Mouse (Mus musculus): ENCODE results near the gene Syde2. TPM values are rescaled to one million over a fixed set of nuclear protein-coding genes. Genes with fewer than 3 reads are reported as not detected.

Syde2 gene
- polyA plus RNA-seq, 1 experiment from 2014 or later = 0.68 TPM

- Histone ChIP-seq H3K27me3 (ENCODE audit: control insufficient read depth, insufficient read depth, low read depth, low read length) (peaks cover 16% of the 10 kb centered on the region), H3K4me3 (ENCODE audit: low read depth, low read length) (no peak overlapping the region), H3K36me3 (ENCODE audit: control insufficient read depth, insufficient read depth, low read length) (no peaks in the 10 kb centered on the region), H3K4me2 (ENCODE audit: low read length) (no peak overlapping the region), H3K9ac (ENCODE audit: low read depth, low read length) (no peak overlapping the region), H3K27ac (ENCODE audit: low read length) (no peak overlapping the region), H3K9me3 (replicated peaks; ENCODE audit: control insufficient read depth, low read length, poor library complexity, severe bottlenecking) (no peaks in the 10 kb centered on the region), H3K4me1 (ENCODE audit: control insufficient read depth, insufficient read depth, low read length) (peaks cover 14% of the 10 kb centered on the region)
- ATAC-seq = no peak
- 55% methylated on average over 6 of the region's 6 CpGs for WGBS
Observed at GRCm38 (mm10) chr3:145986317-145987001, 1.2 kb upstream of the Syde2 start.

DNA sequence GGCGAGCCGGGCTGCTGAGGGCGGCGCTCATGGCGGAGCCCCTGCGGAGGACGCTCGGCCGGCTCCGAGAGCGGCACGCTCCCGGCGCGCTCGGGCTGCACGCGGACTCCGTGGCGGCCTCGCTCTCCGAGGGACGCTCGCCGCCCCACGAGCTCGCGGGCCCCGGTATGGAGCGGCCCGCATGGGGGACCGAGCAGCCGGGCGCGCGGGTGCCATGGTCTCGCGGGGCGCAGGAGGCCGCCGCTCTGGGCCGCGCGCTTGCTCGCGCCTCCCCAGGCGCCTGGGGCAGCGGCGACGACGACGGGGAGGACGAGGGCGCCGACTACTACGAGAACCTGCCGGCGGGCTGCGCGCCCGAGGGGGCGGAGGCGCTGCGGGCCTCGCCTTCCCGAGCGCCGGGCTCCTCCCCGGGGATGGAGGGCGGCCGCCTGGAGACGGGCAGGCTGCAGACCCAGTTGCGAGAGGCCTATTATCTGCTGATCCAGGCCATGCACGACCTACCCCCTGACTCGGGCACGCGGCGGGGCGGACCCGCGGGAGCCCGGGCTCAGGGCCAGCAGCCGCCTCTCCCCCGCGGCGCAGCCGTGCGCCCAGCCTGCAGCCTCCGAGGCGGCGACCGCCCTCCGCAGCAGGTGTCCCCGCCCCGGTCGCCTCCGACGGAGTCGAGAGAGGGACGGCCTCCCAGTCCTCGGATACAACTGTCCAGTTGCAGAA is 457 bp downstream of the Syde2 start:
- peaks cover 16% of the 10 kb centered on the region for H3K27me3 ChIP-seq (ENCODE audit: control insufficient read depth, insufficient read depth, low read depth, low read length)
- H3K36me3 ChIP-seq (ENCODE audit: control insufficient read depth, insufficient read depth, low read length) = no peaks in the 10 kb centered on the region
- peak; percentile 82 for ATAC-seq
- peak overlapping the region; percentile 76 for H3K4me2 ChIP-seq (ENCODE audit: low read length)
- H3K9ac ChIP-seq (ENCODE audit: low read depth, low read length) = peak overlapping the region; percentile 71
- H3K4me3 ChIP-seq (ENCODE audit: low read depth, low read length) = peak overlapping the region; percentile 77
- WGBS = under 1% methylated on average over 56 of the region's 101 CpGs
- no peaks in the 10 kb centered on the region for H3K9me3 ChIP-seq (replicated peaks; ENCODE audit: control insufficient read depth, low read length, poor library complexity, severe bottlenecking)
- H3K27ac ChIP-seq (ENCODE audit: low read length) = no peak overlapping the region
- peaks cover 14% of the 10 kb centered on the region for H3K4me1 ChIP-seq (ENCODE audit: control insufficient read depth, insufficient read depth, low read length)

DNA sequence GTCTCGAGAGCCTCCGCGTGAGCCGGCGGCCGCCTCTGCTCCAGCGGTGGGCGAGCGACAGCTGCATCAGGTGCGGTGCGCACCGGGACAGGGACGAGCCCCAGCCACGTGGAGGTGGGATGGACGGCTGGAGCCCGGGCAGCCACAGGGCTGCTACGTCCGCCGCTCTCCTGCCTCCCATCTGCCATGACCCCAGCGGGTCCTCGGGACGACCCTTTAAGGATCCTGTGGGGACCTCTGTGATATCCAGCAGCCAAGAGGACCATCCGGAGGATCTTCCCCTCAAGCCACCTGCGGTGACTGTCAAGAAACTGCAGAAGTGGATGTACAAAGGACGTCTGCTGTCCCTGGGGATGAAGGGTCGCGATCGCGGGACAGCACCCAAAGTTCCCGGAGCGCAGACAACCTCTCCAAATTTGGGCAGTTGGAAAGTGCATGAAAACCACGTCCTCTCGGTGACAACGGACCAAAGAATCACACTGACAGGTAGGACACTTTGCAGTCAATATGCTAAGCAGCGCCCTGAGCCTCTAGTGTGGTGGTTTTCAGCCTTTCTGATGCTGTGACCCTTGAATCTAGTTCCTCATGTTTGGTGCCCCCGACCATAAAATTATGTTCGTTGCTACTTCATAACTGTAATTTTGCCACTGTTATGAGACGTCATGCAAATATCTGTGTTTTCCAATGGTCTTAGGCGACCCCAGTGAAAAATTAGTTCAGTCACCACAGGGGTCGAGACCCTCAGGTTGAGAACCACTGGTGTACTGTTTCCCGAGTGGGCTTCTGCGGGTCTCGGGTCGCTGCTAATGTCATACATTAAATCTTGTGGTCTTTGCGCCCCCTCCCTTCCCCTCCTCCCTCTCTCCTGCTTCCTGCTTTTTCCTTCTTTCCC is 1.3 kb downstream of the Syde2 start:
- Histone ChIP-seq H3K4me3 (ENCODE audit: low read depth, low read length) (peak overlapping the region; percentile 77), H3K9me3 (replicated peaks; ENCODE audit: control insufficient read depth, low read length, poor library complexity, severe bottlenecking) (no peaks in the 10 kb centered on the region), H3K4me2 (ENCODE audit: low read length) (peak overlapping the region; percentile 76), H3K27me3 (ENCODE audit: control insufficient read depth, insufficient read depth, low read depth, low read length) (peaks cover 16% of the 10 kb centered on the region), H3K36me3 (ENCODE audit: control insufficient read depth, insufficient read depth, low read length) (no peaks in the 10 kb centered on the region), H3K27ac (ENCODE audit: low read length) (no peak overlapping the region), H3K4me1 (ENCODE audit: control insufficient read depth, insufficient read depth, low read length) (peaks cover 14% of the 10 kb centered on the region), H3K9ac (ENCODE audit: low read depth, low read length) (peak overlapping the region; percentile 71)
- WGBS = 1% methylated on average over 45 of the region's 45 CpGs
- no peak for ATAC-seq

DNA sequence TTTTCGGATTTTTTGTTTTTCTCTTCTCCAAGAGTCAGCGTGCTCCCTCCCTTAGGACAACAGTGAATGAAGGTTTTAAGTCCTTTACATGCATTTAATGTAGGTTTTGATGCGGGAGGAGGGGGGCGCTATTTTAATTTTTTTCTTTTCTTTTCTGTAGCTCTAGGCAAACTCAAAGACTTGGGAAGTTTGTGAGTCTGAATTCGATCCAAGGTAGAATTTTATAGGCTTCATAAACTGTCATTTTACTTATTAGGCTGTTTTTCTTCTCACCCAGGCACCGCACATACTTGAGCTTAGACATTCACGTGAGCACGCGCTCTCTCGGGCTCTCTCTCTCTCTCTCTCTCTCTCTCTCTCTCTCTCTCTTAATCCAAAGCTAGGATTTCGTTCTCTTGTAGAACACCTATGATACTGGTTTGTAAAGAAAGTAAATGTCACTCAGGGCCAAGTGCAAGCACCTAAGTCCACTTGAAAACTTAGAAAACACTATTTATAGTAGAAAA is 2.0 kb downstream of the Syde2 start:
- Histone ChIP-seq H3K27ac (ENCODE audit: low read length) (no peak overlapping the region), H3K27me3 (ENCODE audit: control insufficient read depth, insufficient read depth, low read depth, low read length) (peaks cover 12% of the 10 kb centered on the region), H3K9me3 (replicated peaks; ENCODE audit: control insufficient read depth, low read length, poor library complexity, severe bottlenecking) (no peaks in the 10 kb centered on the region), H3K4me3 (ENCODE audit: low read depth, low read length) (peak overlapping the region; percentile 77), H3K36me3 (ENCODE audit: control insufficient read depth, insufficient read depth, low read length) (no peaks in the 10 kb centered on the region), H3K4me1 (ENCODE audit: control insufficient read depth, insufficient read depth, low read length) (peaks cover 14% of the 10 kb centered on the region), H3K9ac (ENCODE audit: low read depth, low read length) (peak overlapping the region; percentile 5; the same call in 1 of the 2 replicates), H3K4me2 (ENCODE audit: low read length) (peak overlapping the region; percentile 76)
- 3% methylated on average over 11 of the region's 11 CpGs for WGBS
- ATAC-seq = no peak

GRCm38 (mm10) chr3:145991130-145991529 is 3.5 kb downstream of the Syde2 start:
- Histone ChIP-seq H3K9ac (ENCODE audit: low read depth, low read length) (no peak overlapping the region), H3K4me1 (ENCODE audit: control insufficient read depth, insufficient read depth, low read length) (peaks cover 14% of the 10 kb centered on the region), H3K36me3 (ENCODE audit: control insufficient read depth, insufficient read depth, low read length) (no peaks in the 10 kb centered on the region), H3K4me2 (ENCODE audit: low read length) (no peak overlapping the region), H3K9me3 (replicated peaks; ENCODE audit: control insufficient read depth, low read length, poor library complexity, severe bottlenecking) (no peaks in the 10 kb centered on the region), H3K27ac (ENCODE audit: low read length) (no peak overlapping the region), H3K4me3 (ENCODE audit: low read depth, low read length) (no peak overlapping the region), H3K27me3 (ENCODE audit: control insufficient read depth, insufficient read depth, low read depth, low read length) (peaks cover 10% of the 10 kb centered on the region)
- no peak for ATAC-seq
- WGBS = 90% methylated on average over 13 of the region's 13 CpGs

DNA sequence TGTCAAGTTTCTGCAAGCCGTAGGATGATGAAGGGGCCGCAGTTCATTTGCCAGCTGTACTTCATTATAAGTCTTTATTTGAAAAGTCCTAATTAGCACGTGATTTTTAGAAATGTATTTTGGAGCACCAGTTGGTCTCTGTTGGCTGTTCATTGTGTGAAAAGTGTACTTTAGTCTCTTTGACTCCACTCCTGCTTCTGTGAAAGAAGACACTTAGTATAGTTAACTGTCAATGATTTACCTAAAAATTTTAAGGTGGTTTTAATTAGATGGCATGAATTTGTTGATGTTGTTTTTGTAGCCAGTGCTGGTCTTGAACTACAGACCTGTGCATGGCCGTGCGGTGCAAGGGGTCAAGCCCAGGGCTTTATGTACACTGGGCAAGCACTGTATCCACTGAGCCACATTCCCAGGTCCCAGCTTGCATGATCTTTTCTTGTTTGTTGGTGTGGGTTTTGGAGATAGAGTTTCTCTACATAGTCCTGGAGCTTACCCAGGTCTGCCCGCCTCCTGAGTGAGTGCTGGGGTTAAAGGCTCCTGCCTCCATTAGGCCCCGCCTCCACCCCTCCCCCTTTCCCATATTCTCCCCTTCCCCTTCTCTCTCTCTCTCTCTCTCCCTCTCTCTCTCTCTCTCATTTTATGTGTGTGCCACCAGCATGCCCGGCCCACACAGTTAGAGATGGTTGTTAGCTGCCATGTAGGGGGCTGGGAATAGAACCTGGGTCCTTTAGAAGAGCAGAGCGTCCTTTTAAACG is 4.5 kb downstream of the Syde2 start:
- peaks cover 4% of the 10 kb centered on the region; the same call in 1 of the 2 replicates for H3K27me3 ChIP-seq (ENCODE audit: control insufficient read depth, insufficient read depth, low read depth, low read length)
- no peak overlapping the region for H3K4me2 ChIP-seq (ENCODE audit: low read length)
- no peak overlapping the region for H3K9ac ChIP-seq (ENCODE audit: low read depth, low read length)
- no peaks in the 10 kb centered on the region for H3K36me3 ChIP-seq (ENCODE audit: control insufficient read depth, insufficient read depth, low read length)
- no peak for ATAC-seq
- peaks cover 10% of the 10 kb centered on the region for H3K4me1 ChIP-seq (ENCODE audit: control insufficient read depth, insufficient read depth, low read length)
- WGBS = 80% methylated on average over 10 of the region's 10 CpGs
- no peak overlapping the region for H3K27ac ChIP-seq (ENCODE audit: low read length)
- H3K9me3 ChIP-seq (replicated peaks; ENCODE audit: control insufficient read depth, low read length, poor library complexity, severe bottlenecking) = no peaks in the 10 kb centered on the region
- no peak overlapping the region for H3K4me3 ChIP-seq (ENCODE audit: low read depth, low read length)

GRCm38 (mm10) chr3:145992796-145993195 is 5.1 kb downstream of the Syde2 start:
- no peak overlapping the region for H3K9ac ChIP-seq (ENCODE audit: low read depth, low read length)
- H3K9me3 ChIP-seq (replicated peaks; ENCODE audit: control insufficient read depth, low read length, poor library complexity, severe bottlenecking) = no peaks in the 10 kb centered on the region
- peaks cover 10% of the 10 kb centered on the region for H3K4me1 ChIP-seq (ENCODE audit: control insufficient read depth, insufficient read depth, low read length)
- 87% methylated on average over 10 of the region's 10 CpGs for WGBS
- no peak overlapping the region for H3K4me3 ChIP-seq (ENCODE audit: low read depth, low read length)
- H3K4me2 ChIP-seq (ENCODE audit: low read length) = no peak overlapping the region
- ATAC-seq = no peak
- H3K27me3 ChIP-seq (ENCODE audit: control insufficient read depth, insufficient read depth, low read depth, low read length) = peaks cover 4% of the 10 kb centered on the region; the same call in 1 of the 2 replicates
- no peaks in the 10 kb centered on the region for H3K36me3 ChIP-seq (ENCODE audit: control insufficient read depth, insufficient read depth, low read length)
- H3K27ac ChIP-seq (ENCODE audit: low read length) = no peak overlapping the region

DNA sequence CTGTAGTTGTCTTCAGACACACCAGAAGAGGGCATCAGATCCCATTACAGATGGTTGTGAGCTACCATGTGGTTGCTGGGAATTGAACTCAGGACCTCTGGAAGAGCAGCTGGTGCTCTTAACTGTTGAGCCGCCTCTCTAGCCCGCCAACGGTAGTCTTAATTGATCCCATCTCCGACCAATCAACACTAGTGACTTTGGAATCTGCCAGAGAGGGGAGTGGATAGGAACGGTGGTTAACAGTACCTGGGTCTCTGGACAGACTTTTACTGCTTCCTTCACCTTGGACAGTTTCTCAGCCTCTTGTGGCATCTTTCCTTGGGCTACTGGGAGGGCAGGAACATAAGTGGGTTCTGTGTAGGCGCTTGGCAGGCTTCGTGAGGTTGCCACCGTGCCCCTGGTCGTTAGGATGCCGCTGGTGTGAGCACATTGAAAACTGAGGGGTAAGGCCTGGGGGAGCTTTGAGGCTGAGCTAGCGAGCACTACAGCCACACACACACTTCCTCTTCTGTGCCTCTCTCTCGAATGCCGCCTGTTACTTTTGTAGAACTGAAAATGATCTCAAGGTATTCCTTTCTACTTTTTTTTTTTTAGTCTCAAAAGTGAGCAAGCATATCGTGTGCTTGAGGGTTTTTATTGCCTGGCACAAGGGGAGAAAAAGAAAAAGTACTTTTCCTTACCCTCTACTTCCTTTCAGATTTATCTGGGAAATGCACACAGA is 6.0 kb downstream of the Syde2 start:
- Histone ChIP-seq H3K4me1 (ENCODE audit: control insufficient read depth, insufficient read depth, low read length) (peaks cover 5% of the 10 kb centered on the region), H3K4me2 (ENCODE audit: low read length) (no peak overlapping the region), H3K9me3 (replicated peaks; ENCODE audit: control insufficient read depth, low read length, poor library complexity, severe bottlenecking) (no peaks in the 10 kb centered on the region), H3K27me3 (ENCODE audit: control insufficient read depth, insufficient read depth, low read depth, low read length) (peaks cover 2% of the 10 kb centered on the region; the same call in 1 of the 2 replicates), H3K4me3 (ENCODE audit: low read depth, low read length) (no peak overlapping the region), H3K36me3 (ENCODE audit: control insufficient read depth, insufficient read depth, low read length) (no peaks in the 10 kb centered on the region), H3K27ac (ENCODE audit: low read length) (no peak overlapping the region), H3K9ac (ENCODE audit: low read depth, low read length) (no peak overlapping the region)
- no peak for ATAC-seq
- WGBS = 91% methylated on average over 14 of the region's 14 CpGs
